Mouse (Mus musculus): ENCODE measurements around the gene Pth1r. TPM values are rescaled to one million over a fixed set of nuclear protein-coding genes. Genes with fewer than 3 reads are reported as not detected.
"Not testable (repeated sequence)": the region's sequence is repeated elsewhere in the genome, so short reads cannot be mapped to it uniquely, and the experiment has no call there.

The Pth1r gene
- total RNA-seq, 2 experiments from 2014 or later: 6.7 to 7.6 TPM

DNA sequence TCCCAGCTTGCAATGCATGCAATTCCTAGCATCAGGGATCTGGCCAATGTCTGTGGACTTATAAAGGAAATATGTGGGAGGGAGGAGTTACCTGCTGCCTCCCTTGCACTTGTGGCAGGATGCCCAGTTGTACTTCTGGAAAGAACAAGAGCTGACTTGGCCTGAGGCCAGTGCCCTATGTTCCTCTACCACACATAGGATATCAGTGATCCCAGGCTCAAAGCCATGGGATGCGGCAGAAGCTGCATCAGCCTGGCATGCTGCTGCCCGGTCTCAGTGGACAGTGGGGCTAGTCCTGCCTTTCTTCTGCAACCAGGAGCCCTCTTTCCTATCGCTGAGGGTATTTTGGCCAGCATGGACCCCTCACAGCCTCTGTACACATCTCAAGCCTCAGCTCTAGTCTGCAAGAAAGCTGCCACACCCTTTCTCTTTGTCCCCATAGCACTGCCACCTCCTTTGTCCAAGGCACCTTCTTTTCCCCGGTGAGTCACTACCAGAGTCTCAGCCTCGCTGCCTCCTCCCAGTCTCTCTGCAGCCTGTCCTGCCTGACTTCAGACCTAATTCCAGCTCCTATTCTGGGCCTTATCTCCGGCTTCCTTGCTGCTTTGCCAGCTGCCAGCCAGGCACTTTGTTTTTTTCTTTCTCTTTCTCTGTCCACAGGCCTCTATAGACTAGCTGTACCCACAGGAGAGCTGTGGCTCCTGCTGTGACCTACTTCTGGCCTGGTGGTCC is 62.7 kb downstream of the Pth1r start:
- DNase-seq (ENCODE audit: low spot score in 2 of 2): peak; percentile 39 to 51

DNA sequence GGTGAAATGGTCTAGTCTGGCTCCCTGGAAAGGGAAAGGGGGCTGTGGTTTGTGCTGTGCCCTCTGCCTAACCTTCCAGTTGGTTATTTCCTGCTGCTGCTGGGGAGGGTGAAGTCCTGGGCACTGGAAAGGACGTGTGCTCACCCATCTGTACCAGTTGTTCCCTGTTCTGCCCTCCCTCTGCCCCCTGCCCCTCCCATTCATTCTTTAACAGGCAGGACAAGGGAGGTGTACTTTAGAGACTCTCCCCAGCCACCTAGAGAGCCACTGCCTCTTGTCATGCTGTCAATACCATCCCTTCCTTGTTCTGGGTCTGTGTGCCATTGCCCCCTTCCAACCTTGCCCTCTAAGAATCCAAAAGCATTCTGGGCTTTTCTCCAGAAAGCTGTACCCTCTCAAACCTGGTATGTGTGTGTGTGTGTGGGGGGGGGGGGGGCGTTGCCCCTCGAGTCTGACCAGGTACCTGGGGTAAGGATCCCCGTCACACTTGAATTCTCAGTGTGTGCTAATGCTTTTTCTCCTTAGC is 63.3 kb downstream of the Pth1r start:
- no peak for DNase-seq (ENCODE audit: low spot score in 2 of 2)

DNA sequence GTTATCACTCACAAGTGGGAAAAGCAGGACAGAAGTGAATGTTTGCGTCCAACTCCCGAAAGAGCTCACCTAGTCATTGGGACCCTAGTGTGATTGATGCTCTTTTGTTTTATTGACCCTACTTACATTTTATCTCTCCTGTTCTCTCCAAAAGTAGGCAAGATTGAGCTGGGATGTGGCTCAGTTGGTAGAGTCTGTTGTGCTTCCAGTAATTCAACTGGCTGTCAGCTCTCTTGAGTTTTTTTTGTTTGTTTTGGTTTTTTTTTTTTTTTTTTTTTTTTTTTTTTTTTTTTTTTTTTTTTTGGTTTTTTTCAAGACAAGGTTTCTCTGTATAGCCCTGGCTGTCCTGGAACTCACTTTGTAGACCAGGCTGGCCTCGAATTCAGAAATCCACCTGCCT is 64.2 kb downstream of the Pth1r start:
- not testable (repeated sequence) for DNase-seq (ENCODE audit: low spot score in 2 of 2)

DNA sequence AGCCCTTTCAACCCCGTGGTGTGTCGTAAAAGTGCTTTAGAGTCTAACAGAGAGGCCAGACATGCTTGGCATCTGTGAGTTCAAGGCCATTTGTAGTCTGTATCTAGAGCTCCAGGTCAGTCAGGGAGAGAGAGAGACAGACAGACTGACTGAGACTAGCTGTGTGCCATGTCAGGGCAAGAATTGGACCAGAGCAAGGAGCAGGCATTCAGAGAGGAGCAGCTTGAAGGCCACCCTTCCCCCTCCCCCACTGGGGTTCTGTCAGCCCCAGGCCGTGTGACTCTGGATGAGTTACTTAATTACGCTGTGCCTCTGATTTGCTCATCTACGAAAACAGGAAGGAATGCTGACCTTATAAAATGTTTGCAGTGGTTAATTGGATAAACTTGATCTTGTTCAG is 64.7 kb downstream of the Pth1r start:
- no peak for DNase-seq (ENCODE audit: low spot score in 2 of 2)

DNA sequence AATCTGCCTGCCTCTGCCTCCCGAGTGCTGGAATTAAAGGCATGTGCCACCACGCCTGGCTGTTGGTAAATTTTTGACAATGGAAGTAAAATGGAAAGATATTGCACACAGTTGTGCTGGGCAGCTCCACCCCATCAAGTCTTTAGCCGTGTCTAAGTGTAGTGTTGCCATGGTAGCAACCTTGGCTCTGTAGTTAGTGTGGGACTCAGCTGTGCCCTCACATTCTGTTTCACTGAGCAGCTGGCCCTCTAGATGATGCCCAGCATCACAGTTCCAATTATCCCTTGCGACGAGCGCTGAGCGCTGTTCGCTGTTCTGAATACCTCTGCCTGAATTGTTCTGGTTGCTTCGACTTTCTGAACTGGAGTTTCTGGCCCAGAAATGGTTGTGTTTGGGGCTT is 65.1 kb downstream of the Pth1r start:
- peak in 1 of 2 experiments; percentile 36 for DNase-seq (ENCODE audit: low spot score in 2 of 2)

DNA sequence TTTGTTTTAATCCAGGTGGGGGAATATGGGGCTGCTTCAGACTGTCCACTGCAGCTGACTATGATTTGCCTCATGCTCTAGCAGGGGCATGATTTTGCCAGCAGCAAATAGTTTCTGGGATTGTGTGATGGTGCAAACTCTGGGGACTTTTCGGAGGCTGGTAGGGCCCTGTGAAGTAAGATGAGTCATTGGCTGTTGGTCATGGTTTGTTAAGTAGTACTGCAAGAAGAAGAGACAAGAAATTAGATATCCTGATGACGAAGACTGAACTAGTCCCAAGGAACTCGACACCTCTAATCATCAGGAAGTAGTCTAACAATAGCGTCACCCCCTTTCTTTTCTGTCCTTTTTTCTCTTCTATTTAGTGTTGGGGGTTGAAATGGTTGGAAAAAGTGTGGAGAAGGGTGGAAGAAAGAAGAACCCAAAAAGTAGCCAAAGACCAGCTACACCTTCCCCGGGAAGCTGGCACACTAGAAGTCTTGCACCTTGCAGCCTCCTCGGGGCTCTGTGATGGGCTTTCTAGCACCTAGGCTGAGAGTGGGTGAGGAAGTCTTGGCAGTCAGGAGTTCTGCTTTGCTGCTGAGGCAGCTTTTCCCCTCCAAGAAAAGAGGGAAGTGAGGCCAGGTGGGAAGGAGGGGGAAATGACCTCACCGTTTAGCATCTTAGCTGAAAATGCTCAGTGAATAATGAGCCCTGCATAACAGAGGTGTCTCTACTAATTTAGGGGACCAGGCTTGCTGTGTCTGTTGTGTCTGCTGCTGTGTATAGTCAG is 66.0 kb downstream of the Pth1r start:
- DNase-seq (ENCODE audit: low spot score in 2 of 2): no peak

DNA sequence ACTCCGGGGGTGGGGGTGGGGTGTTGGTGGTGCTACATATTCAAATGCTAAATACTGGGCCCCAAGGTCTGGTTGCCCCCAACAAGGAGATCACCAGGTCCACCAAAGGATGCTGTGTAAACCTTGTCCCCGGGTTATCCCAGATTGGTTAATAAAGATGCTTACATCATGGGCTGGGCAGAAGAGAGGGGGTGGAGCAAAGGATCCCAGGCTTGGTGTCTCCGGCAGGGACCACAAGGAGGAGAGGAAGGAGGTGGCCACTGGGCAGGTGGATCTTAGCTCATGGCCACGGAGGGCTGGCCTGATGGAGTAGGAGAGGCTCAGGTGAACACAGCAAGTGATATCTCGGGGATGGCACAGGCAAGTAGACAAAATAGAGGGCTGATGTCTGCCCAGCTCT is 68.1 kb downstream of the Pth1r start:
- DNase-seq (ENCODE audit: low spot score in 2 of 2): no peak

DNA sequence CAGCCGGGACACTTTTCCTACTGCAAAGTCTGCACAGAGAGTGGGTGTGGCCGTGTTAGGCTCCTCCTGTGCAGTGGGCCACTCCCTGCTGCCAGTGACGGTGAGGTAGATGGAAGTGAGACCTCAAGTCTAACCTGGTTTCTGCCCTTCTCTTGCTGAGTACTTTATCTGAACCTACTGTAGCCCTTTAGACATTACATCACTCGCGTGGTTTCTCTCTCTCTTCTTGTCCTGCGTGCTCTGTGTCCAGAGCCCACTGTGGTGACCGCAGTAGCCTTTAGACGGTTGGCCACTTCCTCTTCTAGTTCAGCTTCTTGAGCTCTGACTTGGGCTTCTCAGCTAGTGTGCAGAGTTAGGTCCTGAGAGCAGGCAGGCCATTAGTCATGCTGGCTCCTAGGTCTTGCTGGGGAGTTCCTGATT is 70.4 kb downstream of the Pth1r start:
- DNase-seq (ENCODE audit: low spot score in 2 of 2): no peak

DNA sequence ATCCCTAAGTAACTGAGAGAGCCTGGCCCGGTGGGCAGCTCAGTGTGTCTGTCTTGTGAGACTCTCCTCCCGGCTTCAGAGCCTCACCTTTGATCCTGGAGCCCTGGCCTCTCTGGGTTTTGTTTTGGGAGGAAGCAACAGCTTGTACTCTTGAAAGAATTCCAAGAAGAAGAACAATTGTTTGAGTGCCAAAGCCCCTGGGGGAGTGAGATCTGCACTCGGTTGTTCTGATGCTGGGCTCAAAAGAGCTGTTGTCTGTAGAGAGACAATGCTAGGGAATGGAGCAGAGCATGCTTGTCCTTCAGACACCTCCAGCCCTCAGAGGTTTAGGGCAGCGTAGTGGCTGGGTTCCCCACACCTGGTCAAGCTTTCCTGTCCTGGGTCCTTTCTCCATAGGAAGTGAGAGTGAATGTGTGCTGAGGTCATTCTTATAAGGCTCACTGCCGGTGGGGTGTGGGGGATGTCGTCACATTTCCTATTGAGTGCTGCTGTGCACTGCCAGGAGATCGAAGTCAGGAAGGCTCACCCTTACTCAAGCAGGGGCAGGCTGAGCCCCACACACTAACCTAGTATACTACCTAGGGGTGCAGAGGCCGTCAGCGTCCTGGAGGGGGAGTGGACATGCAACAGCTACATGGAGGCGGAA is 73.7 kb downstream of the Pth1r start:
- DNase-seq (ENCODE audit: low spot score in 2 of 2): no peak

DNA sequence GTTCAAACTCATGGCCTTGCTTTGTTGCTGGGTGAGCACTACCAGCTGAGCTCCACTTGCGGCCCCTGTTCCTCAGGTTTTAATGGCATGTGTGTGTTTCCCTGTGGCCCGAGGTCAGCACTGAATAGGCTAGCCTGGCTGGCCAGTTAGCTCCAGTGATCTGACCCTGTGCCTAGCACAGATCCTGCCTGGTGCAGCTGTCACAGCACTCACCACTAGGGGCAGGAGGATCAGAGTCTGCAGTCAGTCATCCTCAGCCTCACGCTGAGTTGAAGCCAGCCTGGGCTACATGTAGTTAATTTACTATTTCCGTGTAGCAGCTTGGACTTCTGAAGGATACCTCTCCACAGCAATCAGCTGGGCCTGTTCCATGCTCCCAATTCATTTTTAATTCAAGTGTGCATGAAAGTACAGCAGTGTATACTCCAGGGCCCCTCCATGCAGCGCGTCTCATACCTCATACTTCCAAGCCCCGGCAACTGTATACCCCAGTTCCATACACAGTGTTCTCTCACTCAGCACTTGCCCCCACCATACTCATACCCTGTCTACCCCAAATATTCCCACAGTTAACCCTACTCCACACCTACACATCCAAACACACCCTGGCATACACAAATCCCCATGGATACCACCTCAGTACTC is 74.4 kb downstream of the Pth1r start:
- no peak for DNase-seq (ENCODE audit: low spot score in 2 of 2)

Other genes starting within 250 kb of the Pth1r start
- 10 to 100 TPM; 70.5 to 74.8 TPM for gene Setd2, start 214.5 kb downstream of the Pth1r start, total RNA-seq (2021)
- gene Nradd, start 122.7 kb downstream of the Pth1r start, total RNA-seq (2021): 1 to 10 TPM; 2.1 to 2.6 TPM
- 1 to 10 TPM; 9.1 to 9.8 TPM for gene Nbeal2, start 93.0 kb downstream of the Pth1r start, total RNA-seq (2021)
- 10 to 100 TPM; 46.7 to 49.7 TPM for gene Ccdc12, start 90.6 kb downstream of the Pth1r start, total RNA-seq (2021)
- gene Myl3, start 5.3 kb downstream of the Pth1r start, total RNA-seq (2021): under 1 TPM; 0.49 to 0.75 TPM
- not detected for gene Prss42, start 51.0 kb upstream of the Pth1r start, total RNA-seq (2021)
- not detected for gene Prss44, start 66.8 kb upstream of the Pth1r start, total RNA-seq (2021)
- gene Prss43, start 79.5 kb upstream of the Pth1r start, total RNA-seq (2021): under 1 TPM; 0.21 to 0.27 TPM
- gene Prss45, start 87.4 kb upstream of the Pth1r start, total RNA-seq (2021): under 1 TPM; 0.50 to 0.74 TPM
- under 1 TPM in 1 of 2 experiments, not detected in 1; 0.39 TPM for gene Prss46, start 97.4 kb upstream of the Pth1r start, total RNA-seq (2021)
- gene Prss50, start 110.8 kb upstream of the Pth1r start, total RNA-seq (2021): under 1 TPM; 0.31 to 0.41 TPM
- gene Als2cl, start 132.7 kb upstream of the Pth1r start, total RNA-seq (2021): 10 to 100 TPM; 11.6 to 15.4 TPM
- 1 to 10 TPM; 1.7 to 1.8 TPM for gene Tmie, start 133.0 kb upstream of the Pth1r start, total RNA-seq (2021)
- gene Fam240a, start 169.7 kb upstream of the Pth1r start, total RNA-seq (2021): not detected
- not detected for gene Tdgf1, start 199.0 kb upstream of the Pth1r start, total RNA-seq (2021)
- gene Lrrc2, start 204.4 kb upstream of the Pth1r start, total RNA-seq (2021): 1 to 10 TPM; 1.6 to 1.7 TPM
- under 1 TPM in 1 of 2 experiments, not detected in 1; 0.21 TPM for gene Rtp3, start 243.4 kb upstream of the Pth1r start, total RNA-seq (2021)